Comparison of ENCODE assay signal across 7 mouse cellular contexts in genomic region chr19:57363076-57363475, GRCm38 (mm10). TPM values are rescaled to one million over a fixed set of nuclear protein-coding genes. Genes with fewer than 3 reads are reported as not detected.
DNase-seq lines count a peak whose midpoint lies in the region; ATAC-seq and TF ChIP-seq lines count a peak whose summit lies in the region.

No protein-coding gene starts in this region.

- H3K27me3 ChIP-seq in lung, postnatal 0 days (replicated peaks; ENCODE audit: insufficient read depth, low read length) = no peaks in the 10 kb centered on the region
- H3K27me3 ChIP-seq in forebrain, embryonic 15.5 days = no peaks in the 10 kb centered on the region
- H3K27me3 ChIP-seq in liver, embryonic 11.5 days (replicated peaks; ENCODE audit: control insufficient read depth, insufficient read depth, low read length) = no peaks in the 10 kb centered on the region
- H3K27me3 ChIP-seq in stomach, embryonic 16.5 days (ENCODE audit: control insufficient read depth, insufficient read depth, low read length) = no peaks in the 10 kb centered on the region

- H3K36me3 ChIP-seq in lung, postnatal 0 days (ENCODE audit: insufficient read depth, low read length) = no peaks in the 10 kb centered on the region
- H3K36me3 ChIP-seq in forebrain, embryonic 15.5 days = no peaks in the 10 kb centered on the region
- H3K36me3 ChIP-seq in liver, embryonic 11.5 days (ENCODE audit: control insufficient read depth, insufficient read depth, low read length) = no peaks in the 10 kb centered on the region
- no peaks in the 10 kb centered on the region for H3K36me3 ChIP-seq in stomach, embryonic 16.5 days (ENCODE audit: control insufficient read depth, insufficient read depth, low read length)

- peak overlapping the region; percentile 19; the same call in 1 of the 2 replicates for H3K4me3 ChIP-seq in lung, postnatal 0 days (ENCODE audit: low read depth, low read length)
- no peak overlapping the region for H3K4me3 ChIP-seq in lung, adult 2 months (replicated peaks; ENCODE audit: extremely low read depth, low read depth, low read length)
- peak overlapping the region; percentile 24 for H3K4me3 ChIP-seq in forebrain, embryonic 15.5 days
- H3K4me3 ChIP-seq in liver, embryonic 11.5 days (ENCODE audit: low read depth, low read length) = peak overlapping the region; percentile 87
- peak overlapping the region; percentile 26 for H3K4me3 ChIP-seq in stomach, embryonic 16.5 days (replicated peaks; ENCODE audit: low read length)

- peak overlapping the region; percentile 56 for H3K4me2 ChIP-seq in lung, postnatal 0 days (replicated peaks; ENCODE audit: low read depth, low read length)
- peak overlapping the region; percentile 52 for H3K4me2 ChIP-seq in forebrain, embryonic 15.5 days (replicated peaks)
- H3K4me2 ChIP-seq in liver, embryonic 11.5 days = peak overlapping the region; percentile 65
- peak overlapping the region; percentile 61 for H3K4me2 ChIP-seq in stomach, embryonic 16.5 days (ENCODE audit: low read depth, low read length)

- no peak for TF ChIP-seq POLR2A in lung, adult 2 months (IDR thresholded peaks at IDR 0.05; ENCODE audit: borderline replicate concordance, extremely low read depth, low read depth, low read length)

- WGBS in lung, postnatal 0 days = 17% methylated on average over 7 of the region's 7 CpGs
- 16% methylated on average over 7 of the region's 7 CpGs for WGBS in lung, adult 2 months
- 35% methylated on average over 7 of the region's 7 CpGs for WGBS in forebrain, embryonic 15.5 days
- 42% methylated on average over 7 of the region's 7 CpGs for WGBS in liver, embryonic 11.5 days
- WGBS in stomach, embryonic 16.5 days = 13% methylated on average over 7 of the region's 7 CpGs

- TF ChIP-seq CTCF in lung, postnatal 0 days (IDR thresholded peaks at IDR 0.05) = no peak
- no peak for TF ChIP-seq CTCF in lung, adult 2 months (IDR thresholded peaks at IDR 0.05; ENCODE audit: insufficient read depth, low read length)

- no peaks in the 10 kb centered on the region for H3K9me3 ChIP-seq in lung, postnatal 0 days (ENCODE audit: low read length)
- H3K9me3 ChIP-seq in forebrain, embryonic 15.5 days = no peaks in the 10 kb centered on the region
- no peaks in the 10 kb centered on the region for H3K9me3 ChIP-seq in liver, embryonic 11.5 days (ENCODE audit: control insufficient read depth, low read length)
- H3K9me3 ChIP-seq in stomach, embryonic 16.5 days (replicated peaks; ENCODE audit: control insufficient read depth, low read length) = no peaks in the 10 kb centered on the region

- TF ChIP-seq EP300 in lung, postnatal 0 days (IDR thresholded peaks at IDR 0.05) = no peak

- peak overlapping the region; percentile 35; the same call in 1 of the 2 replicates for H3K27ac ChIP-seq in lung, postnatal 0 days (ENCODE audit: low read length)
- H3K27ac ChIP-seq in forebrain, embryonic 15.5 days (replicated peaks) = peak overlapping the region; percentile 36; the same call in 1 of the 2 replicates
- peak overlapping the region; percentile 41; the same call in 1 of the 2 replicates for H3K27ac ChIP-seq in liver, embryonic 11.5 days (ENCODE audit: low read depth, low read length)
- H3K27ac ChIP-seq in stomach, embryonic 16.5 days (ENCODE audit: low read length) = peak overlapping the region; percentile 34

- ATAC-seq in lung, postnatal 0 days = no peak
- no peak for ATAC-seq in forebrain, embryonic 15.5 days (replicated peaks)
- ATAC-seq in liver, embryonic 11.5 days (replicated peaks; ENCODE audit: low FRiP score) = no peak
- ATAC-seq in stomach, embryonic 16.5 days (ENCODE audit: insufficient read depth, low FRiP score) = no peak
- no peak for ATAC-seq in CD4-positive, CD25-positive, alpha-beta regulatory T cell, adult 4 months

- no peak overlapping the region for H3K9ac ChIP-seq in lung, postnatal 0 days (replicated peaks; ENCODE audit: low read depth)
- no peak overlapping the region for H3K9ac ChIP-seq in forebrain, embryonic 15.5 days (replicated peaks)
- H3K9ac ChIP-seq in liver, embryonic 11.5 days (ENCODE audit: low read depth, low read length) = no peak overlapping the region
- peak overlapping the region; percentile 37; the same call in 1 of the 2 replicates for H3K9ac ChIP-seq in stomach, embryonic 16.5 days (ENCODE audit: low read length)

- no peak for DNase-seq in lung, postnatal 0 days (ENCODE audit: low spot score)
- DNase-seq in lung, adult 2 months = no peak
- no peak for DNase-seq in liver, embryonic 11.5 days (ENCODE audit: low spot score)
- DNase-seq in cerebellum, adult 9-11 months = no peak

- H3K4me1 ChIP-seq in lung, postnatal 0 days (ENCODE audit: insufficient read depth, low read depth, low read length) = peaks cover 37% of the 10 kb centered on the region; the same call in 1 of the 2 replicates
- peaks cover 39% of the 10 kb centered on the region for H3K4me1 ChIP-seq in lung, adult 2 months (ENCODE audit: control insufficient read depth, insufficient read depth, low read length)
- peaks cover 66% of the 10 kb centered on the region for H3K4me1 ChIP-seq in forebrain, embryonic 15.5 days
- peaks cover 63% of the 10 kb centered on the region for H3K4me1 ChIP-seq in liver, embryonic 11.5 days (replicated peaks; ENCODE audit: control insufficient read depth, insufficient read depth, low read length)
- H3K4me1 ChIP-seq in stomach, embryonic 16.5 days (ENCODE audit: control insufficient read depth, insufficient read depth, low read length) = peaks cover 57% of the 10 kb centered on the region

RNA-seq across cellular contexts. Expression of gene Fam160b1, which starts 2.6 kb away (rescaled TPM):
- polyA plus RNA-seq in lung, postnatal 0 days (2015; fragmentation: Nextera tagmentation; extraction: Ambion mirVana) = 14.7 and 14.9 TPM in 2 replicates
- polyA plus RNA-seq in lung, adult 2 months (2012; rRNA removed) = 12.7 and 17.5 TPM in 2 replicates
- 13.8 and 15.7 TPM in 2 replicates for polyA plus RNA-seq in forebrain, embryonic 15.5 days (2015; fragmentation: Nextera tagmentation; extraction: Ambion mirVana)
- 11.9 and 12.6 TPM in 2 replicates for polyA plus RNA-seq in liver, embryonic 11.5 days (2014; fragmentation: Nextera tagmentation; extraction: Ambion mirVana)
- 11.6 and 12.4 TPM in 2 replicates for polyA plus RNA-seq in stomach, embryonic 16.5 days (2015; fragmentation: Nextera tagmentation; extraction: Ambion mirVana)
- polyA plus RNA-seq in CD4-positive, CD25-positive, alpha-beta regulatory T cell, adult 4 months (2017; shearing (Covaris generic)) = 1 to 10 TPM; 8.1 to 8.7 TPM

RNA-seq across cellular contexts. Expression of gene Ablim1, which starts 48.4 kb away (rescaled TPM):
- 50.1 and 50.7 TPM in 2 replicates for polyA plus RNA-seq in lung, postnatal 0 days (2015; fragmentation: Nextera tagmentation; extraction: Ambion mirVana)
- 53.6 and 71.3 TPM in 2 replicates for polyA plus RNA-seq in lung, adult 2 months (2012; rRNA removed)
- polyA plus RNA-seq in forebrain, embryonic 15.5 days (2015; fragmentation: Nextera tagmentation; extraction: Ambion mirVana) = 37.8 TPM in 2 replicates
- polyA plus RNA-seq in liver, embryonic 11.5 days (2014; fragmentation: Nextera tagmentation; extraction: Ambion mirVana) = 9.9 and 11.6 TPM in 2 replicates
- polyA plus RNA-seq in stomach, embryonic 16.5 days (2015; fragmentation: Nextera tagmentation; extraction: Ambion mirVana) = 66.5 and 85.4 TPM in 2 replicates
- polyA plus RNA-seq in CD4-positive, CD25-positive, alpha-beta regulatory T cell, adult 4 months (2017; shearing (Covaris generic)) = 100 to 1,000 TPM; 290 to 362 TPM
